Mouse (Mus musculus): Measurements from ENCODE around the gene Kcnj6.

DNA sequence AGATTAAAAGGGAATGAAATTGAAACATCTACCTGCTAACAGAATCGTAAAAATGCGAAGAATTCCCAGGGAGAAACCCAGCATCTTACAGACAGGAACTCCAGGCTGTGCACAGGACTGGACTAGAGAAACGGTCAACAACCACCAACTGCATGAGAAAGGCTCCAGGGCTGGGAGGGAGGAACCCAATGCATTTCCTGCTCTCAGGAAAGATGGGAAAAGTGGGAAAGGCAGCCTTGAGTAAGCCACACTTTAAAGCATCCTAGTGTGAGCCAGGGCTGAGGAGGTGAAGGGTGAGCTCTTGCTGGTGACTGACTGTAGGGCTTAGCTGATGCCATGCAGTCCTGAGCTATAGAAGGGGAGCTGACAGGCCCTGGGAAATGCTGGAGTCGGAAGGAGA, 296.4 kb downstream of the Kcnj6 start:
- no peak for TF ChIP-seq CTCF (conservative IDR thresholded peaks at IDR 0.05; ENCODE audit: low read length)
- no peak for TF ChIP-seq POU5F1 (IDR thresholded peaks at IDR 0.05; ENCODE audit: borderline replicate concordance, low read length)
- no peak for TF ChIP-seq NANOG (IDR thresholded peaks at IDR 0.05; ENCODE audit: borderline replicate concordance, low read length)

All from E14TG2a.4 (cell line).